Mouse (Mus musculus) spleen, adult 12 weeks (tissue): ENCODE results near the gene Gm10112.

ENCODE experiments used
- DNase-seq: peaks from one replicate; pipeline ENCODE4 v3.0.0; 2022; ENCODE audit warnings: low spot score

The Gm10112 gene

GRCm38 (mm10) chrX:111168040-111168439, at the start of gene Gm10112:
Gene Gm10112, plus strand, starts transcription at chrX:111168340.
- no peak for DNase-seq

GRCm38 (mm10) chrX:111189574-111189973, 21.4 kb downstream of the Gm10112 start:
- DNase-seq: no peak

GRCm38 (mm10) chrX:111196376-111196775, 28.2 kb downstream of the Gm10112 start:
- no peak for DNase-seq

GRCm38 (mm10) chrX:111210225-111210624, 42.1 kb downstream of the Gm10112 start:
- no peak for DNase-seq
